Mouse (Mus musculus) heart, embryonic 12.5 days (tissue): ENCODE results near the gene S100z. TPM values are rescaled to one million over a fixed set of nuclear protein-coding genes. Genes with fewer than 3 reads are reported as not detected.

Experiments used
- ATAC-seq: fragments of 200-750 bp; cut with Nextera tagmentation; 2 replicates; pipeline ENCODE4 v1.8.0; 2017; ENCODE audit warnings: moderate TSS enrichment, moderate library complexity; ENCODE audit not compliant: insufficient number of reproducible peaks, low FRiP score
- H3K27ac ChIP-seq: fragments of 300-500 bp; sonication (generic); 2 replicates; pipeline ENCODE4 v1.5.1; 2016; ENCODE audit warnings: mild to moderate bottlenecking, moderate library complexity; ENCODE audit not compliant: poor library complexity, severe bottlenecking
- H3K27me3 ChIP-seq: fragments of 300-500 bp; sonication (generic); replicated peaks from 2 replicates; pipeline ENCODE4 v1.6.1; 2016; ENCODE audit warnings: mild to moderate bottlenecking, moderate library complexity
- H3K36me3 ChIP-seq: fragments of 300-500 bp; sonication (generic); 2 replicates; pipeline ENCODE4 v1.6.1; 2016; ENCODE audit warnings: mild to moderate bottlenecking, moderate library complexity
- H3K4me1 ChIP-seq: fragments of 300-500 bp; sonication (generic); replicated peaks from 2 replicates; pipeline ENCODE4 v1.6.1; 2016; ENCODE audit warnings: mild to moderate bottlenecking
- H3K4me2 ChIP-seq: fragments of 300-500 bp; sonication (generic); 2 replicates; pipeline ENCODE4 v1.6.1; 2016; ENCODE audit warnings: mild to moderate bottlenecking, moderate library complexity
- H3K4me3 ChIP-seq: fragments of 300-500 bp; sonication (generic); 2 replicates; pipeline ENCODE4 v1.5.1; 2016; ENCODE audit warnings: mild to moderate bottlenecking
- H3K9ac ChIP-seq: fragments of 300-500 bp; sonication (generic); 2 replicates; pipeline ENCODE4 v1.6.1; 2016; ENCODE audit warnings: mild to moderate bottlenecking, moderate library complexity
- H3K9me3 ChIP-seq: fragments of 300-500 bp; sonication (generic); replicated peaks from 2 replicates; pipeline ENCODE4 v1.6.1; 2016; ENCODE audit warnings: mild to moderate bottlenecking, moderate library complexity
- WGBS: fragments of 180-500 bp; shearing (Covaris S2); methylation state at CpG from one replicate; pipeline ENCODE4 v1.1.7; 2016; 5-methylcytosine and 5-hydroxymethylcytosine counted together
- polyA plus RNA-seq: library from polyadenylated mRNA; unstranded; fragments of >200 nt; fragmentation: Nextera tagmentation; extraction: Ambion mirVana; gene quantifications from 2 replicates; pipeline ENCODE4 v1.2.1, GENCODE M21; 2016

S100z gene
- polyA plus RNA-seq, 1 experiment from 2014 or later, result not detected

DNA sequence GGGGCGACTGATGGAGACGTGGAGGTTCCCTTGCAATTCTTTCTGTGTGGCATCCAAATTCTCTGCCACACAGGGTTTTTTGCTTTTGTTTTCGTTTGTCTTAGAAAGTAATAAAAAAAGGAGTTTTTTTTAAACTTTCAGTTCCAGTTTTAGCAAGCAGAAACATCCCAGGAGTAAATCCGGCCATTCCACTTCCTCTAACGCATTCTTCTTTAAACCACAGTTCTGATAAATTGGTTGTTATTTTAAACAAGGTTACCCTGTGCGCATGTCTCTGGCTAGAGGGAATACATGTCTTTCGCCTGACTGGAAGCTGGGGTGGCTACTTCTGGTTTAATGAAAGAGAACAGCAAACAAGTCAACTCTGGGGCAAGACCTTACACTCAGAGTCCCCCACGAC is 16.3 kb upstream of the S100z start:
- peaks cover 22% of the 10 kb centered on the region for H3K4me1 ChIP-seq
- ATAC-seq, result no peak
- H3K9me3 ChIP-seq, result no peaks in the 10 kb centered on the region
- no peak overlapping the region for H3K27ac ChIP-seq
- no peak overlapping the region for H3K9ac ChIP-seq
- 59% methylated on average over 8 of the region's 8 CpGs for WGBS
- H3K36me3 ChIP-seq, result no peaks in the 10 kb centered on the region
- H3K4me2 ChIP-seq, result no peak overlapping the region
- H3K27me3 ChIP-seq, result no peaks in the 10 kb centered on the region
- H3K4me3 ChIP-seq, result no peak overlapping the region

DNA sequence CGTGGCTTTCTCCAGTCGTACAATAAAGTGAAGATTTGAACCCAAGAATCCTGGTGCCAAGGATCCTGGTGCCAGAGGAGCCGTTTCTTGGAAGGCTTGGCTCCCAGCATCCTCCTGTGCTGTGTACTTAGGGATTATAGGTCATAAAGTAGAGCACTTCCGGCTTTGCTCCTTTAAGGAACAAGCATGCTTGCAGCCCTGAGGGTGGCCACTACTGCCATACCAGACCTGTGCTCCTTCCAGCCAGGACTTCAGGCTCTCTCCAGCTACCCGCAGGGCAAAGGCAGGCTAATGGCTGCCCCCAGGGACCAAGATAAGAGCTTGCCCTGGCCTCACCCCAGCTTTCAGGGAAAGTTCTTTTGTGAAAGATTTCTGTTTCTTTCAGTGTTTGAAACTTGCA is 14.8 kb upstream of the S100z start:
- 61% methylated on average over 5 of the region's 5 CpGs for WGBS
- H3K36me3 ChIP-seq, result no peaks in the 10 kb centered on the region
- no peak overlapping the region for H3K4me3 ChIP-seq
- H3K4me1 ChIP-seq, result peaks cover 22% of the 10 kb centered on the region
- H3K9me3 ChIP-seq, result no peaks in the 10 kb centered on the region
- ATAC-seq, result no peak
- H3K27ac ChIP-seq, result no peak overlapping the region
- no peak overlapping the region for H3K9ac ChIP-seq
- H3K27me3 ChIP-seq, result no peaks in the 10 kb centered on the region
- no peak overlapping the region for H3K4me2 ChIP-seq

DNA sequence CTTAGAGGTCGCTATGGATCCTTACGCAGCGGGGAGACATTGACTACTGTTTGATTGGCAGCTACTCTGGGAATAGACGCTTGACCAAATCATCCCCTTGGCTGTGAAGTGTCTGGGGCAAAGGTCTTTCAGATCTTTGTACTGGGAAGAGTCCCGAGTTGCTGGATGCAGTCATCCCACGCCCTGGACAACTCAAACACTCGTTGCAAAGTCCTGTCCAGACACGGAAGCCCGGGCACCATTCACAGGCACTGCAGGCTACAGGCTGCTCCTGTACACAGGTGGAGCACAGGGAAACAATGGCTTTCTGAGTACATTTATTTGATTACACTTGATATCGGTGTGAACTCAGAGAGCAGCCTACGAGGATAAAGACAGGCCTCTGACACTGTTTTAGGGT is 12.8 kb upstream of the S100z start:
- H3K36me3 ChIP-seq, result no peaks in the 10 kb centered on the region
- H3K9me3 ChIP-seq, result no peaks in the 10 kb centered on the region
- H3K4me1 ChIP-seq, result peaks cover 22% of the 10 kb centered on the region
- 65% methylated on average over 11 of the region's 11 CpGs for WGBS
- no peak overlapping the region for H3K4me2 ChIP-seq
- no peak overlapping the region for H3K27ac ChIP-seq
- H3K27me3 ChIP-seq, result no peaks in the 10 kb centered on the region
- H3K9ac ChIP-seq, result no peak overlapping the region
- ATAC-seq, result no peak
- no peak overlapping the region for H3K4me3 ChIP-seq

DNA sequence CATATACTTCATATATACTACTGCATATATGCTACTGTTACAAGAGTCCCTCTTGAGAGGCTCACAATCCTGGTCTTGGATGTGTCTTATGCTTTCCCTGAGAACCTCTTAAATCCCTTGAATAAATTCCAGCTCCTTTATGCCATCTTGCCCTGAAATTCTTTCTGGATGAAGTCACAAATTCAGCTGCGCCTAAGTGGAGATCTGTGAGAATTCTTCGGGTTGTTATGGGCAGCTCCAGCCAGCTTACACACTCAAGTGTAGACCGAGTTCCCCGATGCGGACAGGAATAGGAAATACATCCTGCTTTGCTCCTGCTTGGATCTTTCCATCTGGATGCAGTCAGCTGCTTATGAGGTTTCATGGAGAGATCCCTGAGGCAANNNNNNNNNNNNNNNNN is 6.1 kb upstream of the S100z start:
- Histone ChIP-seq H3K4me3 (no peak overlapping the region), H3K4me2 (no peak overlapping the region), H3K9me3 (no peaks in the 10 kb centered on the region), H3K4me1 (no peaks in the 10 kb centered on the region; the same call in 1 of the 2 replicates), H3K36me3 (no peaks in the 10 kb centered on the region), H3K27ac (peak overlapping the region; percentile 35; the same call in 1 of the 2 replicates), H3K9ac (no peak overlapping the region), H3K27me3 (peaks cover 10% of the 10 kb centered on the region)
- ATAC-seq, result 0 out of 2 replicates have a peak, but pooled peaks have one; percentile 49
- WGBS, result 20% methylated on average over 5 of the region's 5 CpGs

DNA sequence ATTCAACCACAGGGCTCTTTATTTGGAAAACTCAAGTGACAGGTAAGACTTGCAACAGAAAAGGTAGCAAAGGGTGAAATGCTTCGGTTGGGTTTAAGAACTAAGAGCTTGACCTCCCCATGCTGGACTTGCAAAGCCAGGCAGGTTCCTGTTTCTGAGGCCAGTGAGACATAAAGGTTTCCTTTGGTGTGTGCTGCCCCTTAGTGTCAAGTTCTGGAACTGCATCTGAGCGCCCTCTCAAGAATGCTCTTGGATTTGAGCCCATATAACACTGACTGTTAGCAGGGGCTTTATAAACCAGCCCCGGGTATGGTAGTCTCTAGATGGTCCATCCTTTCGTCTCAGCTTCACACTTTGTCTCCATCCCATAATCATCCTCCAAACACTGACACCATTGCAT is 2.9 kb upstream of the S100z start:
- no peak overlapping the region for H3K4me3 ChIP-seq
- H3K27ac ChIP-seq, result no peak overlapping the region
- H3K27me3 ChIP-seq, result peaks cover 14% of the 10 kb centered on the region
- no peak overlapping the region for H3K9ac ChIP-seq
- H3K4me2 ChIP-seq, result no peak overlapping the region
- H3K36me3 ChIP-seq, result no peaks in the 10 kb centered on the region
- WGBS, result 11% methylated on average over 4 of the region's 4 CpGs
- no peaks in the 10 kb centered on the region for H3K9me3 ChIP-seq
- no peaks in the 10 kb centered on the region; the same call in 1 of the 2 replicates for H3K4me1 ChIP-seq
- ATAC-seq, result no peak

DNA sequence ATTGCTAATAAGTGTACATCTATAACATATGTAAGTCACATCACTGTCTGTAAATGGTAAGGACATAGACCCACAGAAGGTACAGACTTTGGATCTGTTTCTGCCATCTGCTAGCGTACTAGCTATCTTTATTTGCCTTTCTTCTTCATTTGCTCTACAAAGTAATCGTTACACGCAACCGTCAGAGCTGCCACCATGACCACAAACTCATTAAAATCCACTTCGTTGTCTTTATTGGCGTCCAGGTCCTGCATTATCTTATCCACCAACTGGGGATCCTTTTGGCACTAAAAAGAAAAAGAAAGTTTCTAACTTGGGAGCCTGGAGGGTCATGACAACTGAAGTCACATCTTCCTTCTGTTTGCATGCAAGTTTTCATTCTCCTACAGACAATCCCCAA is 1.3 kb downstream of the S100z start:
- Histone ChIP-seq H3K9me3 (no peaks in the 10 kb centered on the region), H3K27ac (no peak overlapping the region), H3K27me3 (peaks cover 14% of the 10 kb centered on the region), H3K36me3 (no peaks in the 10 kb centered on the region), H3K9ac (no peak overlapping the region), H3K4me2 (no peak overlapping the region), H3K4me3 (no peak overlapping the region), H3K4me1 (0 out of 2 replicates have a peak, but pooled peaks cover 11% of the 10 kb centered on the region)
- whole genome bisulfite sequencing, result 77% methylated on average over 6 of the region's 6 CpGs
- ATAC-seq, result no peak

DNA sequence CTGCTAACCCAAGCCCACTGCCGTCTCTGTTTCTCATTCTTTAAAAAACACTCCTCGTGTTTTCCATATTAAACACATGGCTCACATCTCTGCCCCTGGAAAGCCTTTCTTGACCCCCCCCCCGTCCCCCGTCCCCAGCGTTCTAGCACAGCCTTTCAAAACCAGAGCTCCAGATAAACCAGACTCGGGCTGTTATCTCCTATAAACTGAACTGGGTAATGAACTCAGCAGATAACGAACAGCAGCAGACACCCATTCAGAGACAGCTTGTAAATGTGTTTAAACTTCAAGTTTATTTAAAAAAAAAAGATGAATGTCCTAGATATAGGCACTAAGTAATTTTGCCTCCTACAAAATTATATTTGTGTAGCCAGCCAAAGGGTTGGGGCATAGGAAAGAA is 3.4 kb downstream of the S100z start:
- 0 out of 2 replicates have a peak, but pooled peaks cover 11% of the 10 kb centered on the region for H3K4me1 ChIP-seq
- no peak overlapping the region for H3K4me3 ChIP-seq
- no peak overlapping the region for H3K9ac ChIP-seq
- WGBS, result 11% methylated on average over 7 of the region's 7 CpGs
- H3K9me3 ChIP-seq, result no peaks in the 10 kb centered on the region
- peaks cover 7% of the 10 kb centered on the region for H3K27me3 ChIP-seq
- no peaks in the 10 kb centered on the region for H3K36me3 ChIP-seq
- ATAC-seq, result no peak
- no peak overlapping the region for H3K27ac ChIP-seq
- no peak overlapping the region for H3K4me2 ChIP-seq

DNA sequence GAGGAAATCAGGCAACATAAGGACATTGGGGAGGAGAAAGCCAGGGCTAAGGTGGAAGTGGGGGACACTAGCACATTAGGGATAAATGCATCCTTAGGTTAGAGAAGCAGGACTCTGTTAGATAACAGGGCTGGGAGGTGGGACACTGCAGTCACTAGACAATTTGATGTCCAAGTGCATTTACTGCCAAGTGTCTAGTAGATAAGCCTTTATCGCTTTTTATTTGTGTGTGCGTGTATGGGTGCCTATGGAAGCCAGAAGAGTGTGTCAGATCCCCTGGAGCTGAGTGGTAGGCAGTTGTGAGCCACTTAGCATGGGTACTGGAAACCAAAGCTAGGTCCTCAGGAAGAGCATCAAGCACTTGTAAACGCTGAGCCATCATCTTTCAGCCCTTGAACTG is 4.2 kb downstream of the S100z start:
- WGBS, result 60% methylated on average over 3 of the region's 3 CpGs
- H3K9ac ChIP-seq, result no peak overlapping the region
- no peak for ATAC-seq

DNA sequence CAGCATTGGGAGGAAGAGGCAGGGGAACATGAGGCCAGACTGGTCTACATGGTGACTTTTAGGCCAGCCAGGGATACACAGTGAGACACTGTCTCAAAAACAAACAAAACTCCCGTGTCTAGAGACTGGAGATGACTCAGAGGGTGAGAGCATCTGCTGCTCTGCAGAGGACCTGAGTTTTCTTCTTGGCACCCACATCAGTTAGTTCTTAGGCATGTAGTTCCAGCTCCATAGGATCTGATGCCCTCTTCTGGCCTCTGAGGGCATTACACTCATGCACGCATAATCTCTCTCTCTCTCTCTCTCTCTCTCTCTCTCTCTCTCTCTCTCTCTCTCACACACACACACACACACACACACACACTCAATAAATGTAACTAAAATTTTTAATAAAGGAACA is 7.6 kb downstream of the S100z start:
- Histone ChIP-seq H3K9ac (no peak overlapping the region), H3K27ac (no peak overlapping the region), H3K4me2 (no peak overlapping the region), H3K36me3 (no peaks in the 10 kb centered on the region), H3K27me3 (no peaks in the 10 kb centered on the region), H3K4me3 (no peak overlapping the region), H3K9me3 (no peaks in the 10 kb centered on the region), H3K4me1 (0 out of 2 replicates have a peak, but pooled peaks cover 11% of the 10 kb centered on the region)
- WGBS, result 49% methylated on average over 2 of the region's 2 CpGs
- ATAC-seq, result no peak

More for the DNA sequence above, 4.2 kb downstream of the S100z start:
- H3K36me3 ChIP-seq, result no peaks in the 10 kb centered on the region
- no peak overlapping the region for H3K4me2 ChIP-seq
- H3K4me3 ChIP-seq, result no peak overlapping the region
- H3K4me1 ChIP-seq, result 0 out of 2 replicates have a peak, but pooled peaks cover 11% of the 10 kb centered on the region
- no peak overlapping the region for H3K27ac ChIP-seq
- no peaks in the 10 kb centered on the region for H3K27me3 ChIP-seq
- no peaks in the 10 kb centered on the region for H3K9me3 ChIP-seq

DNA sequence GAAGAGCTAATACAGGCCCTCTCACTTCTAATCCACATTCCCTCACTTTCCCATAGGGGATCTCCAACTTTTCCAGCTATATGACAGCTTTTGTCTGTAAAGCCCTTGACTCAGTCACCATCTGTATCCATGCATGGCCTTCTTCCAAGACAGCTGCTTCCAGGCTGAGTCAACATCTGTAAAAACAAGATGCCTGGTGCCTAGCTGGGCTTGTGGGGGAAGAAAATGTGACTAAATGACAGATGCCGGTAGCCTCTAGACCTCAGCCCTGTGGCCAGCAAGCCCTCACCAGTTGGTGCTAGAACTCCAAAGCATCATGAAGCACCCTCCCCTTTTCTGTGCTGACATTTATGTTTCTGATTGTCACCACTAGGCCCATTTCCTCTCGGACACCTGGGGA is 27.0 kb downstream of the S100z start:
- Histone ChIP-seq H3K27ac (no peak overlapping the region), H3K4me3 (no peak overlapping the region)
- no peak for ATAC-seq

DNA sequence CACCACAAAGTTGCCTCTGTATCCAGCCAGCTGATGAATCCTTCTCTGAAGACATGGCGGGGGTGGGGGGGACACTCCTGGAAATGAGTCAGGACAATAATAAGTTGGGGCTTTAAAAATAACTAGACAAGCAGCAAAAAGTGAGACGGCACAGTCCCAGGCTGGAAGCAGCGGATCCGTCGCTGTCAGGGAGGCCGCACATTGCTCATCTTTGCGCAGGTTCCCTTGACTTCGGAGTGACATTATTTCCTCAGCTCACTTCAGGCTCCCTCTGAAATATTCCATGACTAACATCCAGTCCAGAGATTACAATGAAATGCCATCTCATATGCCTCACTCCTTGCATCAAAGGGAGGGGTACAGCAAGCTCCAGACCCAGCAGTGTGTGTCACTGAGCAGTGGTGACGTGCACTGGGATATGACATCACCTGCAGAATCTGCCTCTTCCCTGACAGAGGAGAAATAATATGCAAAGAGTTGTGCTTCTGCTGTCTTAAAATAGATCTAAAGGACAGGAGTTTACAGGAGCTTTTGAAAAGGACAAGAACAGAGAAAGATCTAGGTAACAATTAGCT is 27.8 kb downstream of the S100z start:
- H3K27ac ChIP-seq, result no peak overlapping the region
- no peak for ATAC-seq
- no peak overlapping the region for H3K4me2 ChIP-seq
- peaks cover 9% of the 10 kb centered on the region for H3K27me3 ChIP-seq
- WGBS, result 70% methylated on average over 9 of the region's 9 CpGs
- no peak overlapping the region for H3K9ac ChIP-seq
- H3K36me3 ChIP-seq, result no peaks in the 10 kb centered on the region
- no peak overlapping the region for H3K4me3 ChIP-seq
- no peaks in the 10 kb centered on the region for H3K9me3 ChIP-seq
- peaks cover 8% of the 10 kb centered on the region; the same call in 1 of the 2 replicates for H3K4me1 ChIP-seq

More for the DNA sequence above, 27.0 kb downstream of the S100z start:
- 46% methylated on average over 2 of the region's 2 CpGs for WGBS
- Histone ChIP-seq H3K27me3 (0 out of 2 replicates have a peak, but pooled peaks cover under 1% of the 10 kb centered on the region), H3K4me1 (peaks cover 8% of the 10 kb centered on the region; the same call in 1 of the 2 replicates), H3K4me2 (no peak overlapping the region), H3K9me3 (no peaks in the 10 kb centered on the region), H3K9ac (no peak overlapping the region), H3K36me3 (no peaks in the 10 kb centered on the region)

DNA sequence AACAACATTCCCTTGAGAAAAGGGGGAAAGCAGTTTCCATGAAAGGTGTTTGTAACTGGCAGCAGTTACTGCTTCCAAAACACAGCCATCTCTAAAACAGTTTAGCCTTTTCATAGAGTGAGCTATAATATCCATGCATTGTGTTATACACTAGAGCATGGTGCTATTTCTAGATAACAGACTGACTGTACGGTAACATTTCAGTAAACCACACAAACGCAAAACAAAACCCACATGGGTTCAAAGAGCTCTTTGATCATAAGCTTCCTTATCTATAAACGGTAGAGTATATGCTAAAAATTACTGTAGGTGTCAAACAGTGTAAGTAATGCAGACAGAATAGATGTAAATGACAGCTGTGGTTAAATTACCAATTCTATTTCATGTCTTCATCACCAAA is 28.8 kb downstream of the S100z start:
- H3K9me3 ChIP-seq, result no peaks in the 10 kb centered on the region
- H3K4me3 ChIP-seq, result no peak overlapping the region
- no peak overlapping the region for H3K27ac ChIP-seq
- no peaks in the 10 kb centered on the region for H3K36me3 ChIP-seq
- H3K27me3 ChIP-seq, result peaks cover 19% of the 10 kb centered on the region
- H3K4me2 ChIP-seq, result no peak overlapping the region
- ATAC-seq, result no peak
- WGBS, result 58% methylated on average over 3 of the region's 3 CpGs
- H3K4me1 ChIP-seq, result peaks cover 8% of the 10 kb centered on the region; the same call in 1 of the 2 replicates
- no peak overlapping the region for H3K9ac ChIP-seq
